ENCODE assay signal across 12 mouse cellular contexts in genomic region chr13:29744188-29744587, GRCm38 (mm10).
DNase-seq lines count a peak whose midpoint lies in the region; ATAC-seq and TF ChIP-seq lines count a peak whose summit lies in the region.
"Had no signal": no experiment of that assay in that cellular context is flagged by ENCODE, and none has a peak within 500 bp of the region (broad histone marks: within the 10 kb centered on the region; RNA-seq: fewer than 3 reads in every experiment).

No protein-coding gene starts in this region.

- H3K79me2 ChIP-seq in CH12.LX (replicated peaks; ENCODE audit: control insufficient read depth, extremely low read depth, insufficient read depth, poor library complexity, severe bottlenecking) = no peaks in the 10 kb centered on the region

- TF ChIP-seq POLR2A in kidney, adult 2 months (IDR thresholded peaks at IDR 0.05; ENCODE audit: low read depth, low read length) = no peak
- no peak for TF ChIP-seq POLR2A in CH12.LX (IDR thresholded peaks at IDR 0.05; ENCODE audit: low read depth, low read length)

- H3K9ac ChIP-seq in CH12.LX (ENCODE audit: insufficient read depth, low read depth) = no peak overlapping the region
- no peak overlapping the region for H3K9ac ChIP-seq in forebrain, embryonic 14.5 days (ENCODE audit: low read length)
- H3K9ac ChIP-seq: embryonic facial prominence, embryonic 13.5 days; intestine, embryonic 15.5 days had no signal

- ATAC-seq in forebrain, embryonic 14.5 days = no peak
- ATAC-seq: intestine, embryonic 15.5 days had no signal

- no peaks in the 10 kb centered on the region for H3K27me3 ChIP-seq in kidney, adult 2 months (replicated peaks; ENCODE audit: control insufficient read depth, insufficient read depth, low read length)
- no peaks in the 10 kb centered on the region for H3K27me3 ChIP-seq in CH12.LX (replicated peaks)
- no peaks in the 10 kb centered on the region for H3K27me3 ChIP-seq in forebrain, embryonic 14.5 days (replicated peaks; ENCODE audit: control insufficient read depth, insufficient read depth, low read length)
- H3K27me3 ChIP-seq: embryonic facial prominence, embryonic 13.5 days; intestine, embryonic 15.5 days had no signal

- no peaks in the 10 kb centered on the region for H3K36me3 ChIP-seq in kidney, adult 2 months (ENCODE audit: control insufficient read depth, insufficient read depth, low read length)
- peaks cover 3 to 8% of the 10 kb centered on the region in 2 experiments for H3K36me3 ChIP-seq in CH12.LX (replicated peaks in 1 of 2; ENCODE audit: control insufficient read depth in 1 of 2, insufficient read depth in 1 of 2, low read length in 1 of 2)
- H3K36me3 ChIP-seq in forebrain, embryonic 14.5 days (ENCODE audit: control insufficient read depth, insufficient read depth, low read length) = no peaks in the 10 kb centered on the region
- H3K36me3 ChIP-seq: embryonic facial prominence, embryonic 13.5 days; heart, embryonic 10.5 days; intestine, embryonic 15.5 days had no signal

- no peaks in the 10 kb centered on the region for H3K4me1 ChIP-seq in kidney, adult 2 months (ENCODE audit: control insufficient read depth, insufficient read depth, low read length)
- peaks cover 0 to under 1% of the 10 kb centered on the region in 2 experiments; a peak in 1 of 4 replicates for H3K4me1 ChIP-seq in CH12.LX (ENCODE audit: control insufficient read depth in 1 of 2, insufficient read depth in 2 of 2)
- H3K4me1 ChIP-seq in forebrain, embryonic 14.5 days (ENCODE audit: control insufficient read depth, insufficient read depth, low read length) = peaks cover 25% of the 10 kb centered on the region

- no peak overlapping the region for H3K4me2 ChIP-seq in CH12.LX (ENCODE audit: insufficient read depth, low read depth, poor library complexity, severe bottlenecking)
- H3K4me2 ChIP-seq in forebrain, embryonic 14.5 days (ENCODE audit: low read length) = no peak overlapping the region
- H3K4me2 ChIP-seq: embryonic facial prominence, embryonic 13.5 days; intestine, embryonic 15.5 days had no signal

- no peak overlapping the region for H3K27ac ChIP-seq in kidney, adult 2 months (ENCODE audit: insufficient read depth, low read depth, low read length)
- H3K27ac ChIP-seq in CH12.LX (ENCODE audit: insufficient read depth, low read depth) = no peak overlapping the region
- H3K27ac ChIP-seq in forebrain, embryonic 14.5 days (ENCODE audit: low read depth, low read length) = no peak overlapping the region
- H3K27ac ChIP-seq: embryonic facial prominence, embryonic 13.5 days; heart, embryonic 10.5 days; intestine, embryonic 15.5 days; macrophage had no signal

- no peaks in the 10 kb centered on the region for H3K9me3 ChIP-seq in CH12.LX (replicated peaks; ENCODE audit: low read length)
- no peaks in the 10 kb centered on the region for H3K9me3 ChIP-seq in forebrain, embryonic 14.5 days (replicated peaks; ENCODE audit: control insufficient read depth, low read length)
- H3K9me3 ChIP-seq: embryonic facial prominence, embryonic 13.5 days; heart, embryonic 10.5 days; intestine, embryonic 15.5 days had no signal

- TF ChIP-seq RAD21 in CH12.LX (IDR thresholded peaks at IDR 0.05; ENCODE audit: low read depth, low read length) = peak; percentile 58

- WGBS in kidney, adult 2 months = 88% methylated on average over 3 of the region's 3 CpGs
- 87% methylated on average over 3 of the region's 3 CpGs for WGBS in forebrain, embryonic 14.5 days

- no peak for TF ChIP-seq CTCF in kidney, adult 2 months (conservative IDR thresholded peaks at IDR 0.05; ENCODE audit: insufficient read depth, insufficient read length, low read depth, low read length)
- TF ChIP-seq CTCF in CH12.LX (conservative IDR thresholded peaks at IDR 0.05 in 1 of 2, IDR thresholded peaks at IDR 0.05 in 1 of 2; ENCODE audit: low read depth in 2 of 2, low read length in 2 of 2) = peak; percentile 32 to 61; a peak in 3 of 4 replicates

- dilution Hi-C loops in CH12.LX (cut with MboI; ENCODE audit: extremely low pct_ligation_motif_present, extremely low pct_unique_long_range_greater_than_20kb, low sequenced_read_pairs) = no loop called here

- in situ Hi-C loops in CH12.LX (cut with MboI; ENCODE audit: low pct_ligation_motif_present, low pct_unique_long_range_greater_than_20kb, low sequenced_read_pairs) = no loop called here

- no peak for TF ChIP-seq EP300 in CH12.LX (IDR thresholded peaks at IDR 0.05; ENCODE audit: low read length)

- no peak overlapping the region for H3K4me3 ChIP-seq in kidney, adult 2 months (ENCODE audit: insufficient read depth, low read depth, low read length)
- H3K4me3 ChIP-seq in CH12.LX (replicated peaks in 1 of 3; ENCODE audit: low read depth in 2 of 3, low read length in 2 of 3, poor library complexity in 1 of 3) = no peak overlapping the region
- H3K4me3 ChIP-seq in forebrain, embryonic 14.5 days (ENCODE audit: low read depth, low read length) = no peak overlapping the region
- H3K4me3 ChIP-seq: embryonic facial prominence, embryonic 13.5 days; heart, embryonic 10.5 days; intestine, embryonic 15.5 days had no signal

- DNase-seq in kidney, adult 2 months = peak; percentile 19
- no peak for DNase-seq in kidney, adult 11 months
- peak; percentile 22 for DNase-seq in 3T3-L1 (ENCODE audit: low read depth, low spot score)
- peak; percentile 27 for DNase-seq in CH12.LX (ENCODE audit: extremely low read depth)
- DNase-seq in lung, postnatal 10 days = peak; percentile 61
- DNase-seq in forebrain, embryonic 14.5 days (ENCODE audit: low spot score) = no peak
- no peak for DNase-seq in right cerebral cortex, postnatal 25 days
- DNase-seq: cerebellum, adult 2 months had no signal

TF ChIP-seq in CH12.LX, 34 proteins besides CTCF, POLR2A, EP300 and RAD21:
- TF ChIP-seq ZMIZ1 (IDR thresholded peaks at IDR 0.05; ENCODE audit: low read depth, low read length) (no peak), SMC3 (IDR thresholded peaks at IDR 0.05; ENCODE audit: low read depth, low read length) (peak; percentile 46)

Comparison
In these comparisons a context has a peak if more than half of its experiments do, and no peak if none do; other contexts are left out.
1. DNase-seq: peak in kidney, adult 2 months (single experiment), 3T3-L1 (single experiment), CH12.LX (single experiment) and lung, postnatal 10 days (single experiment); none in kidney, adult 11 months (single experiment), forebrain, embryonic 14.5 days (single experiment) and right cerebral cortex, postnatal 25 days (single experiment).